Mouse (Mus musculus) CH12.LX (cell line): ENCODE results near the gene Vwa3a. TPM values are rescaled to one million over a fixed set of nuclear protein-coding genes. Genes with fewer than 3 reads are reported as not detected.

Source experiments
- DNase-seq: peaks from one replicate; pipeline ENCODE4 v3.0.0-alpha.2; 2013; ENCODE audit errors: extremely low read depth
- H3K27ac ChIP-seq: 2 replicates; pipeline ENCODE4 v1.5.1; 2012; ENCODE audit warnings: low read depth, mild to moderate bottlenecking, control low read depth, moderate library complexity; ENCODE audit not compliant: insufficient read depth
- H3K27me3 ChIP-seq: replicated peaks from 2 replicates; pipeline ENCODE3; 2012; ENCODE audit warnings: inconsistent platforms
- H3K36me3 ChIP-seq, 2 experiments: replicated peaks in 1 of 2; 2 replicates each; pipeline versions ENCODE3 to v1.6.1; 2012; ENCODE audit warnings: inconsistent platforms in 1 of 2, low read length in 1 of 2, mild to moderate bottlenecking in 1 of 2, mixed read lengths in 1 of 2, moderate library complexity in 1 of 2; ENCODE audit not compliant: control insufficient read depth in 1 of 2, insufficient read depth in 1 of 2
- H3K4me1 ChIP-seq, 2 experiments: 2 replicates each; pipeline ENCODE4 v1.6.1; 2012; ENCODE audit warnings: inconsistent platforms in 1 of 2, moderate library complexity in 1 of 2; ENCODE audit not compliant: insufficient read depth in 2 of 2, control insufficient read depth in 1 of 2
- H3K4me2 ChIP-seq: 2 replicates; pipeline ENCODE4 v1.6.1; 2012; ENCODE audit warnings: low read depth, mild to moderate bottlenecking, control low read depth; ENCODE audit not compliant: poor library complexity, insufficient read depth, severe bottlenecking
- H3K4me3 ChIP-seq, 3 experiments: fragments of 150-350 bp in 1 of 3; sonication (generic) in 1 of 3; replicated peaks in 1 of 3; 2 replicates each; pipeline versions ENCODE3 to v1.5.1; 2011 to 2012; ENCODE audit warnings: low read depth in 2 of 3, low read length in 2 of 3, mild to moderate bottlenecking in 2 of 3, moderate library complexity in 2 of 3, control low read depth in 1 of 3, improper control_type of control experiment in 1 of 3, inconsistent platforms in 1 of 3, mixed read lengths in 1 of 3; ENCODE audit not compliant: poor library complexity in 1 of 3
- H3K79me2 ChIP-seq: replicated peaks from 2 replicates; pipeline ENCODE4 v1.6.1; 2012; ENCODE audit warnings: mild to moderate bottlenecking, moderate library complexity; ENCODE audit not compliant: control insufficient read depth, poor library complexity, insufficient read depth, severe bottlenecking; ENCODE audit errors: extremely low read depth
- H3K9ac ChIP-seq: 2 replicates; pipeline ENCODE4 v1.6.1; 2012; ENCODE audit warnings: low read depth, mild to moderate bottlenecking, control low read depth, moderate library complexity; ENCODE audit not compliant: insufficient read depth
- H3K9me3 ChIP-seq: replicated peaks from 2 replicates; pipeline ENCODE3; 2012; ENCODE audit warnings: low read length, inconsistent platforms, mixed read lengths
- E2F4 ChIP-seq: IDR thresholded peaks from 2 replicates; pipeline ENCODE4 v1.6.1; 2011; ENCODE audit warnings: low read depth, low read length, improper control_type of control experiment; ENCODE audit not compliant: insufficient replicate concordance
- ETS1 ChIP-seq: conservative IDR thresholded peaks from 2 replicates; pipeline ENCODE4 v1.6.1; 2012; ENCODE audit warnings: low read depth, mild to moderate bottlenecking, inconsistent platforms, low read length, improper control_type of control experiment, moderate library complexity
- JUN ChIP-seq: IDR thresholded peaks from 2 replicates; pipeline ENCODE4 v1.6.1; 2011; ENCODE audit warnings: low read depth, mild to moderate bottlenecking, low read length, improper control_type of control experiment, moderate library complexity; ENCODE audit not compliant: insufficient read depth
- JUND ChIP-seq: conservative IDR thresholded peaks from 2 replicates; pipeline ENCODE4 v1.6.1; 2011; ENCODE audit warnings: low read depth, low read length, improper control_type of control experiment
- MAFK ChIP-seq: IDR thresholded peaks from 2 replicates; pipeline ENCODE4 v1.6.1; 2011; ENCODE audit warnings: low read length, improper control_type of control experiment; ENCODE audit not compliant: insufficient replicate concordance
- MXI1 ChIP-seq: IDR thresholded peaks from 2 replicates; pipeline ENCODE4 v1.6.1; 2011; ENCODE audit warnings: mild to moderate bottlenecking, low read depth, low read length, improper control_type of control experiment
- NELFE ChIP-seq: IDR thresholded peaks from 2 replicates; pipeline ENCODE4 v1.6.1; 2011; ENCODE audit warnings: low read depth, low read length, improper control_type of control experiment
- PAX5 ChIP-seq: IDR thresholded peaks from 2 replicates; pipeline ENCODE4 v1.6.1; 2012; ENCODE audit warnings: low read length, inconsistent platforms, mixed read lengths
- RAD21 ChIP-seq: IDR thresholded peaks from 2 replicates; pipeline ENCODE4 v1.6.1; 2011; ENCODE audit warnings: low read depth, mild to moderate bottlenecking, low read length, improper control_type of control experiment, moderate library complexity
- RCOR1 ChIP-seq: conservative IDR thresholded peaks from 2 replicates; pipeline ENCODE4 v1.6.1; 2012; ENCODE audit warnings: low read depth, mild to moderate bottlenecking, inconsistent platforms, low read length, improper control_type of control experiment
- SMC3 ChIP-seq: IDR thresholded peaks from 2 replicates; pipeline ENCODE4 v1.6.1; 2011; ENCODE audit warnings: low read depth, low read length, improper control_type of control experiment
- USF1 ChIP-seq: IDR thresholded peaks from 2 replicates; pipeline ENCODE4 v1.6.1; 2014; ENCODE audit warnings: low read depth, mild to moderate bottlenecking, inconsistent platforms, low read length, improper control_type of control experiment
- ZKSCAN1 ChIP-seq: IDR thresholded peaks from 2 replicates; pipeline ENCODE4 v1.6.1; 2012; ENCODE audit warnings: low read depth, inconsistent platforms, low read length, improper control_type of control experiment, borderline replicate concordance
- dilution Hi-C: fragments of 300-500 bp; cut with MboI; formaldehyde crosslinking; loops from 2 replicates; pipeline ENCODE4 v1.14.3; 2020; ENCODE audit warnings: low sequenced_read_pairs; ENCODE audit not compliant: extremely low pct_unique_long_range_greater_than_20kb, extremely low pct_ligation_motif_present
- in situ Hi-C: fragments of 300-500 bp; cut with MboI; formaldehyde crosslinking; loops from 3 replicates; pipeline ENCODE4 v1.14.3; 2019; ENCODE audit warnings: low sequenced_read_pairs, low pct_ligation_motif_present, low pct_unique_long_range_greater_than_20kb, mixed read lengths
- polyA plus RNA-seq: library from polyadenylated mRNA; unstranded; fragments of >175 nt; gene quantifications from 2 replicates; pipeline ENCODE4 v1.2.1, GENCODE M21; 2012; ENCODE audit warnings: low read depth; ENCODE audit not compliant: insufficient read length
- total RNA-seq, 2 experiments: library from RNA; depleted of rRNA; stranded (reverse); fragments of 300-350 nt in 1 of 2; fragments of >200 nt in 1 of 2; gene quantifications; 2 replicates each; pipeline ENCODE4 v1.2.3; 2012 to 2014

Gene Vwa3a
- total and polyA plus RNA-seq, 3 experiments: not detected

- no peak for TF ChIP-seq RCOR1
- TF ChIP-seq ZKSCAN1: no peak
- no peak for TF ChIP-seq ETS1
Observed at GRCm38 (mm10) chr7:120695641-120696040, 43.5 kb upstream of the Vwa3a start (continued).

GRCm38 (mm10) chr7:120696331-120696730 lies 42.8 kb upstream of the Vwa3a start:
- Histone ChIP-seq H3K4me2 (no peak overlapping the region), H3K27ac (no peak overlapping the region), H3K4me1 (peaks cover 5 to 10% of the 10 kb centered on the region in 2 experiments; a peak in 1 of 4 replicates), H3K79me2 (peaks cover 4% of the 10 kb centered on the region; the same call in 1 of the 2 replicates), H3K36me3 (peaks cover 6 to 32% of the 10 kb centered on the region in 2 experiments), H3K27me3 (no peaks in the 10 kb centered on the region), H3K9ac (no peak overlapping the region), H3K9me3 (no peaks in the 10 kb centered on the region), H3K4me3 (no peak overlapping the region)
- in situ Hi-C loops: no loop called here
- dilution Hi-C loops: no loop called here
- no peak for DNase-seq
- no peak for TF ChIP-seq JUN
- no peak for TF ChIP-seq PAX5
- no peak for TF ChIP-seq MAFK
- TF ChIP-seq MXI1: no peak
- TF ChIP-seq, all 38 proteins: peak for 0

GRCm38 (mm10) chr7:120699586-120699985 lies 39.5 kb upstream of the Vwa3a start:
- peaks cover 0 to 27% of the 10 kb centered on the region in 2 experiments for H3K36me3 ChIP-seq
- DNase-seq: no peak
- TF ChIP-seq USF1: no peak
- TF ChIP-seq JUND: no peak
- TF ChIP-seq SMC3: no peak
- TF ChIP-seq E2F4: no peak
- no peak for TF ChIP-seq ZKSCAN1
- TF ChIP-seq NELFE: no peak
- no peak for TF ChIP-seq RAD21
- peaks cover 4% of the 10 kb centered on the region for H3K79me2 ChIP-seq
- H3K9me3 ChIP-seq: no peaks in the 10 kb centered on the region
- H3K9ac ChIP-seq: no peak overlapping the region
- H3K4me3 ChIP-seq: no peak overlapping the region
- no peaks in the 10 kb centered on the region for H3K27me3 ChIP-seq
- peaks cover 0 to 23% of the 10 kb centered on the region in 2 experiments; a peak in 1 of 4 replicates for H3K4me1 ChIP-seq
- in situ Hi-C loops (no loop called here), dilution Hi-C loops (no loop called here)
- no peak overlapping the region for H3K4me2 ChIP-seq
- H3K27ac ChIP-seq: no peak overlapping the region
